Mouse (Mus musculus): ENCODE measurements at regions not wholly inside any gene's neighbourhood (a gene's known extent, or its start where the extent isn't known, plus 50 kb on each side); places are given as distances from the start of the nearest gene placed in this dataset.

- no peak for TF ChIP-seq CTCF (IDR thresholded peaks at IDR 0.05; ENCODE audit: low read depth, low read length)
- no peak for TF ChIP-seq GATA1 (IDR thresholded peaks at IDR 0.05; ENCODE audit: borderline replicate concordance, low read length)
- no peak for TF ChIP-seq TAL1 (conservative IDR thresholded peaks at IDR 0.05; ENCODE audit: low read depth, low read length)
- no peak for TF ChIP-seq GATA2 (IDR thresholded peaks at IDR 0.05; ENCODE audit: borderline replicate concordance, low read depth, low read length)
Measured at GRCm38 (mm10) chr5:129270051-129270472, 173.5 kb downstream of the Adgrd1 start.
